Mouse (Mus musculus): ENCODE data around the gene Kif23. TPM values are rescaled to one million over a fixed set of nuclear protein-coding genes. Genes with fewer than 3 reads are reported as not detected.

The Kif23 gene
- polyA plus RNA-seq, 1 experiment: 65.2 TPM

GRCm38 (mm10) chr9:61907621-61908295 is 38.8 kb downstream of the Kif23 start:
- TF ChIP-seq MYOD1 (IDR thresholded peaks at IDR 0.05; ENCODE audit: control insufficient read depth, insufficient read length, low read depth) (no peak), MYOG (IDR thresholded peaks at IDR 0.05; ENCODE audit: control insufficient read depth, extremely low read depth, insufficient read length) (no peak), CTCF (IDR thresholded peaks at IDR 0.05; ENCODE audit: control insufficient read depth, insufficient read depth, insufficient read length) (no peak), FOSL1 (IDR thresholded peaks at IDR 0.05; ENCODE audit: insufficient read depth, low read length, poor library complexity, severe bottlenecking) (no peak), USF1 (IDR thresholded peaks at IDR 0.05; ENCODE audit: low read depth) (no peak), CEBPB (IDR thresholded peaks at IDR 0.05; ENCODE audit: low read depth) (no peak), MAX (IDR thresholded peaks at IDR 0.05) (no peak)
- Histone ChIP-seq H3K27me3 (ENCODE audit: control insufficient read depth, insufficient read depth, insufficient read length) (no peaks in the 10 kb centered on the region), H3ac (ENCODE audit: control insufficient read depth, insufficient read length, low read depth) (no peak overlapping the region), H3K4me3 (ENCODE audit: insufficient read depth, poor library complexity, severe bottlenecking) (no peak overlapping the region), H3K36me3 (ENCODE audit: control insufficient read depth, insufficient read depth) (peaks cover 9% of the 10 kb centered on the region), H3K79me3 (ENCODE audit: low read depth) (no peaks in the 10 kb centered on the region), H3K79me2 (ENCODE audit: control insufficient read depth, insufficient read depth) (peaks cover 3% of the 10 kb centered on the region)

GRCm38 (mm10) chr9:61906912-61907311 is 39.7 kb downstream of the Kif23 start:
- no peaks in the 10 kb centered on the region for H3K79me3 ChIP-seq (ENCODE audit: low read depth)
- no peaks in the 10 kb centered on the region for H3K79me2 ChIP-seq (ENCODE audit: control insufficient read depth, insufficient read depth)
- no peaks in the 10 kb centered on the region for H3K27me3 ChIP-seq (ENCODE audit: control insufficient read depth, insufficient read depth, insufficient read length)
- no peak overlapping the region for H3ac ChIP-seq (ENCODE audit: control insufficient read depth, insufficient read length, low read depth)
- H3K36me3 ChIP-seq (ENCODE audit: control insufficient read depth, insufficient read depth): peaks cover 6% of the 10 kb centered on the region
- H3K4me3 ChIP-seq (ENCODE audit: insufficient read depth, poor library complexity, severe bottlenecking): no peak overlapping the region
- TF ChIP-seq MAX (IDR thresholded peaks at IDR 0.05) (no peak), CEBPB (IDR thresholded peaks at IDR 0.05; ENCODE audit: low read depth) (no peak), USF1 (IDR thresholded peaks at IDR 0.05; ENCODE audit: low read depth) (no peak), FOSL1 (IDR thresholded peaks at IDR 0.05; ENCODE audit: insufficient read depth, low read length, poor library complexity, severe bottlenecking) (no peak), CTCF (IDR thresholded peaks at IDR 0.05; ENCODE audit: control insufficient read depth, insufficient read depth, insufficient read length) (no peak), MYOG (IDR thresholded peaks at IDR 0.05; ENCODE audit: control insufficient read depth, extremely low read depth, insufficient read length) (no peak), MYOD1 (IDR thresholded peaks at IDR 0.05; ENCODE audit: control insufficient read depth, insufficient read length, low read depth) (no peak)

GRCm38 (mm10) chr9:61905576-61905975 is 41.0 kb downstream of the Kif23 start:
- Histone ChIP-seq H3K79me2 (ENCODE audit: control insufficient read depth, insufficient read depth) (no peaks in the 10 kb centered on the region), H3K36me3 (ENCODE audit: control insufficient read depth, insufficient read depth) (peaks cover 2% of the 10 kb centered on the region), H3K79me3 (ENCODE audit: low read depth) (no peaks in the 10 kb centered on the region), H3ac (ENCODE audit: control insufficient read depth, insufficient read length, low read depth) (no peak overlapping the region), H3K27me3 (ENCODE audit: control insufficient read depth, insufficient read depth, insufficient read length) (no peaks in the 10 kb centered on the region), H3K4me3 (ENCODE audit: insufficient read depth, poor library complexity, severe bottlenecking) (no peak overlapping the region)
- TF ChIP-seq MYOD1 (IDR thresholded peaks at IDR 0.05; ENCODE audit: control insufficient read depth, insufficient read length, low read depth) (no peak), MYOG (IDR thresholded peaks at IDR 0.05; ENCODE audit: control insufficient read depth, extremely low read depth, insufficient read length) (no peak), USF1 (IDR thresholded peaks at IDR 0.05; ENCODE audit: low read depth) (no peak)

- Histone ChIP-seq H3K27me3 (ENCODE audit: control insufficient read depth, insufficient read depth, insufficient read length) (no peaks in the 10 kb centered on the region), H3ac (ENCODE audit: control insufficient read depth, insufficient read length, low read depth) (no peak overlapping the region), H3K36me3 (ENCODE audit: control insufficient read depth, insufficient read depth) (no peaks in the 10 kb centered on the region), H3K79me2 (ENCODE audit: control insufficient read depth, insufficient read depth) (no peaks in the 10 kb centered on the region), H3K4me3 (ENCODE audit: insufficient read depth, poor library complexity, severe bottlenecking) (no peak overlapping the region), H3K79me3 (ENCODE audit: low read depth) (no peaks in the 10 kb centered on the region)
- TF ChIP-seq MAX (IDR thresholded peaks at IDR 0.05): no peak
- TF ChIP-seq MYOG (IDR thresholded peaks at IDR 0.05; ENCODE audit: control insufficient read depth, extremely low read depth, insufficient read length): no peak
- no peak for TF ChIP-seq CTCF (IDR thresholded peaks at IDR 0.05; ENCODE audit: control insufficient read depth, insufficient read depth, insufficient read length)
- no peak for TF ChIP-seq CEBPB (IDR thresholded peaks at IDR 0.05; ENCODE audit: low read depth)
- TF ChIP-seq FOSL1 (IDR thresholded peaks at IDR 0.05; ENCODE audit: insufficient read depth, low read length, poor library complexity, severe bottlenecking): no peak
- TF ChIP-seq MYOD1 (IDR thresholded peaks at IDR 0.05; ENCODE audit: control insufficient read depth, insufficient read length, low read depth): no peak
- no peak for TF ChIP-seq USF1 (IDR thresholded peaks at IDR 0.05; ENCODE audit: low read depth)
Observed at GRCm38 (mm10) chr9:61904201-61904600, 42.4 kb downstream of the Kif23 start.

GRCm38 (mm10) chr9:61902445-61902844 is 44.1 kb downstream of the Kif23 start:
- H3K36me3 ChIP-seq (ENCODE audit: control insufficient read depth, insufficient read depth): no peaks in the 10 kb centered on the region
- TF ChIP-seq CTCF (IDR thresholded peaks at IDR 0.05; ENCODE audit: control insufficient read depth, insufficient read depth, insufficient read length) (no peak), CEBPB (IDR thresholded peaks at IDR 0.05; ENCODE audit: low read depth) (no peak), USF1 (IDR thresholded peaks at IDR 0.05; ENCODE audit: low read depth) (no peak), MYOD1 (IDR thresholded peaks at IDR 0.05; ENCODE audit: control insufficient read depth, insufficient read length, low read depth) (no peak), MYOG (IDR thresholded peaks at IDR 0.05; ENCODE audit: control insufficient read depth, extremely low read depth, insufficient read length) (no peak), MAX (IDR thresholded peaks at IDR 0.05) (no peak), FOSL1 (IDR thresholded peaks at IDR 0.05; ENCODE audit: insufficient read depth, low read length, poor library complexity, severe bottlenecking) (no peak)
- no peak overlapping the region for H3K4me3 ChIP-seq (ENCODE audit: insufficient read depth, poor library complexity, severe bottlenecking)
- no peak overlapping the region for H3ac ChIP-seq (ENCODE audit: control insufficient read depth, insufficient read length, low read depth)
- no peaks in the 10 kb centered on the region for H3K27me3 ChIP-seq (ENCODE audit: control insufficient read depth, insufficient read depth, insufficient read length)
- no peaks in the 10 kb centered on the region for H3K79me2 ChIP-seq (ENCODE audit: control insufficient read depth, insufficient read depth)
- no peaks in the 10 kb centered on the region for H3K79me3 ChIP-seq (ENCODE audit: low read depth)

GRCm38 (mm10) chr9:61901574-61901973 is 45.0 kb downstream of the Kif23 start:
- Histone ChIP-seq H3ac (ENCODE audit: control insufficient read depth, insufficient read length, low read depth) (no peak overlapping the region), H3K79me2 (ENCODE audit: control insufficient read depth, insufficient read depth) (no peaks in the 10 kb centered on the region), H3K79me3 (ENCODE audit: low read depth) (no peaks in the 10 kb centered on the region), H3K27me3 (ENCODE audit: control insufficient read depth, insufficient read depth, insufficient read length) (peaks cover 3% of the 10 kb centered on the region), H3K36me3 (ENCODE audit: control insufficient read depth, insufficient read depth) (no peaks in the 10 kb centered on the region), H3K4me3 (ENCODE audit: insufficient read depth, poor library complexity, severe bottlenecking) (no peak overlapping the region)
- no peak for TF ChIP-seq CEBPB (IDR thresholded peaks at IDR 0.05; ENCODE audit: low read depth)
- no peak for TF ChIP-seq USF1 (IDR thresholded peaks at IDR 0.05; ENCODE audit: low read depth)
- TF ChIP-seq FOSL1 (IDR thresholded peaks at IDR 0.05; ENCODE audit: insufficient read depth, low read length, poor library complexity, severe bottlenecking): no peak
- no peak for TF ChIP-seq MYOD1 (IDR thresholded peaks at IDR 0.05; ENCODE audit: control insufficient read depth, insufficient read length, low read depth)
- TF ChIP-seq MAX (IDR thresholded peaks at IDR 0.05): no peak
- no peak for TF ChIP-seq MYOG (IDR thresholded peaks at IDR 0.05; ENCODE audit: control insufficient read depth, extremely low read depth, insufficient read length)
- TF ChIP-seq CTCF (IDR thresholded peaks at IDR 0.05; ENCODE audit: control insufficient read depth, insufficient read depth, insufficient read length): no peak

Data from C2C12 (cell line).